Mouse (Mus musculus) telencephalon, adult 2 months (tissue): ENCODE results near the gene Cops6.

Experiments used
- DNase-seq: peaks from one replicate; pipeline ENCODE4 v3.0.0-alpha.2; 2011; ENCODE audit warnings: low read depth, low spot score

The Cops6 gene

GRCm38 (mm10) chr5:138160842-138161665, at the start of gene Cops6:
TSS of gene Cops6 (plus strand) at chr5:138161071.
- DNase-seq: peak; percentile 90

- peak; percentile 82 for DNase-seq
These were observed 44.3 kb upstream of the Cops6 start, which contains the start of gene Zscan21 for GRCm38 (mm10) chr5:138116255-138117198. TSS of gene Zscan21 (plus strand) at chr5:138116903.

GRCm38 (mm10) chr5:138117199-138118015, 43.5 kb upstream of the Cops6 start:
- no peak for DNase-seq

GRCm38 (mm10) chr5:138118041-138118440, 42.8 kb upstream of the Cops6 start:
- no peak for DNase-seq

GRCm38 (mm10) chr5:138132425-138133064, 28.3 kb upstream of the Cops6 start:
- DNase-seq: no peak

- DNase-seq: no peak
These were observed 23.6 kb upstream of the Cops6 start for GRCm38 (mm10) chr5:138137257-138137656.

GRCm38 (mm10) chr5:138137935-138138549, 22.8 kb upstream of the Cops6 start:
- no peak for DNase-seq

GRCm38 (mm10) chr5:138138585-138138984, 22.3 kb upstream of the Cops6 start:
- DNase-seq: no peak

GRCm38 (mm10) chr5:138154390-138154789, 6.5 kb upstream of the Cops6 start:
- DNase-seq: no peak

- DNase-seq: peak; percentile 98
These were observed 5.4 kb upstream of the Cops6 start, which contains the start of gene Zfp113 for GRCm38 (mm10) chr5:138155443-138155976. TSS of gene Zfp113 (minus strand) at chr5:138155744.

- DNase-seq: no peak
These were observed 578 bp upstream of the Cops6 start for GRCm38 (mm10) chr5:138160224-138160762.

- DNase-seq: no peak
These were observed 2.2 kb downstream of the Cops6 start for GRCm38 (mm10) chr5:138163046-138163445.

GRCm38 (mm10) chr5:138163610-138164009, 2.7 kb downstream of the Cops6 start:
- no peak for DNase-seq

GRCm38 (mm10) chr5:138165594-138165993, 4.7 kb downstream of the Cops6 start:
- DNase-seq: no peak

GRCm38 (mm10) chr5:138170936-138171561, 10.2 kb downstream of the Cops6 start:
- DNase-seq: peak; percentile 94

- DNase-seq: peak; percentile 97
These were observed 11.0 kb downstream of the Cops6 start, which contains the start of the genes Ap4m1 and Mcm7 for GRCm38 (mm10) chr5:138171695-138172491. TSS of gene Ap4m1 (plus strand) at chr5:138172002. TSS of gene Mcm7 (minus strand) at chr5:138172422.

GRCm38 (mm10) chr5:138173217-138173616, 12.3 kb downstream of the Cops6 start:
- no peak for DNase-seq

- DNase-seq: peak; percentile 86
These were observed 26.2 kb downstream of the Cops6 start, which contains the start of the genes Taf6 and Cnpy4 for GRCm38 (mm10) chr5:138186950-138187638. TSS of gene Taf6 (minus strand) at chr5:138187451. TSS of gene Cnpy4 (plus strand) at chr5:138187485.
